Mouse (Mus musculus): ENCODE data around the gene Smim13. TPM values are rescaled to one million over a fixed set of nuclear protein-coding genes. Genes with fewer than 3 reads are reported as not detected.
A peak's percentile ranks its signal among the peaks of the same experiment; 100 is the strongest.

Smim13 gene
- polyA plus RNA-seq, 1 experiment from 2014 or later: 10.0 TPM

DNA sequence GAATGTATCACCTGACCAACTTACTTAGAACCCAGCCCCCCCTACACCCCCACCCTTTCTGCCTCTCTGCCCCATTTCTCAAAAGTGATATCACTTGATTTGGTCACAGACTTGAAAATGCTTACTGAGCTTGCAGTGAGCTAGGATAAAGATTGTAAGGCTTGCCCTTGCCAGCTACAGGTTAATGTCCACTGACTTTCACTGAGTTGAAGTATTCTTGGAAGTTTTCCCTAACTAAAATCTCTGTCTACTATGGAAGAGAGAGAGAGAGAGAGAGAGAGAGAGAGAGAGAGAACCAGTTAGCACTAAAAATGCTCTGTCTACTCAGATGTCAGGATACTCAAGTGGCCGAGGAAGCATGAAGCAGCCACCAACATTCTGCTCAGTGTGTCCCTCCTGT, 30.6 kb upstream of the Smim13 start:
- Histone ChIP-seq H3K4me2 (replicated peaks; ENCODE audit: low read depth, low read length) (peak overlapping the region; percentile 75; the same call in 1 of the 2 replicates), H3K27ac (ENCODE audit: low read length) (no peak overlapping the region), H3K36me3 (ENCODE audit: insufficient read depth, low read length) (no peaks in the 10 kb centered on the region), H3K9me3 (ENCODE audit: low read length) (peaks cover 26% of the 10 kb centered on the region), H3K27me3 (ENCODE audit: insufficient read depth, low read length) (no peaks in the 10 kb centered on the region), H3K9ac (replicated peaks; ENCODE audit: low read length) (no peak overlapping the region), H3K4me1 (ENCODE audit: insufficient read depth, low read length) (0 out of 2 replicates have a peak, but pooled peaks cover 4% of the 10 kb centered on the region), H3K4me3 (ENCODE audit: low read length) (0 out of 2 replicates have a peak overlapping the region, but pooled peaks have one; percentile 62)
- no peak for ATAC-seq (ENCODE audit: low FRiP score, low TSS enrichment)
- 16% methylated on average over 1 of the region's 1 CpGs for WGBS

- Histone ChIP-seq H3K9me3 (ENCODE audit: low read length) (peaks cover 27% of the 10 kb centered on the region), H3K36me3 (ENCODE audit: insufficient read depth, low read length) (no peaks in the 10 kb centered on the region), H3K4me2 (replicated peaks; ENCODE audit: low read depth, low read length) (peak overlapping the region; percentile 75), H3K9ac (replicated peaks; ENCODE audit: low read length) (peak overlapping the region; percentile 65), H3K4me3 (ENCODE audit: low read length) (peak overlapping the region; percentile 62), H3K27me3 (ENCODE audit: insufficient read depth, low read length) (no peaks in the 10 kb centered on the region), H3K4me1 (ENCODE audit: insufficient read depth, low read length) (0 out of 2 replicates have a peak, but pooled peaks cover 4% of the 10 kb centered on the region), H3K27ac (ENCODE audit: low read length) (no peak overlapping the region)
- ATAC-seq (ENCODE audit: low FRiP score, low TSS enrichment): peak; percentile 62
- 2% methylated on average over 38 of the region's 39 CpGs for WGBS
Measured at GRCm38 (mm10) chr13:41219687-41220303, 29.8 kb upstream of the Smim13 start.

- H3K4me2 ChIP-seq (replicated peaks; ENCODE audit: low read depth, low read length): peak within 1 kb of the TSS; percentile 75
- H3K27me3 ChIP-seq (ENCODE audit: insufficient read depth, low read length): no peaks in the 10 kb centered on the region
- H3K4me1 ChIP-seq (ENCODE audit: insufficient read depth, low read length): 0 out of 2 replicates have a peak, but pooled peaks cover 4% of the 10 kb centered on the region
- ATAC-seq (ENCODE audit: low FRiP score, low TSS enrichment): peak; percentile 93
- no peaks in the 10 kb centered on the region for H3K36me3 ChIP-seq (ENCODE audit: insufficient read depth, low read length)
- H3K27ac ChIP-seq (ENCODE audit: low read length): no peak within 1 kb of the TSS
- H3K9me3 ChIP-seq (ENCODE audit: low read length): peaks cover 27% of the 10 kb centered on the region
- H3K4me3 ChIP-seq (ENCODE audit: low read length): peak within 1 kb of the TSS; percentile 62
- H3K9ac ChIP-seq (replicated peaks; ENCODE audit: low read length): peak within 1 kb of the TSS; percentile 65
- WGBS: 3% methylated on average over 48 of the region's 77 CpGs
Measured at GRCm38 (mm10) chr13:41220304-41220834, 29.3 kb upstream of the Smim13 start, which contains the start of gene Elovl2. Gene Elovl2, minus strand, starts transcription at chr13:41220405.

DNA sequence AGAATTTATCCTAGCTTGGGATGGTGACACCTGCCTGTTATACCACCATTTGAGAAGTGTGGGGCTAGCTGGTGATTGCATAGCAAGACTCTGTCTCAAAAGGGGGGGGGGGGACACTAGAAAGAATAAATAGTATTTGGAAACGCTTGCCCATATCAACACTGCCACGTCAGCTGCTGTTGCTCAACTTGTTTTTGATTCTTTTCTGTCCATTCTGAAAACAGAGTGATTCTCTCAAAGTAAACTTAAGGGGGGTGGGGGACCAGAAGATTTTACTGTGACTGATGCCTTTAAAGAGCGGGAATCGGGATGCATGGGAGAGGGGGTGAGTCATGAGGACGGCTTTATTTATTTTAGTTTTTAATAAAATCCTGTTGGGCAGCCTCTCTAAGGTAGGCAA, 23.1 kb upstream of the Smim13 start:
- no peak for ATAC-seq (ENCODE audit: low FRiP score, low TSS enrichment)
- 78% methylated on average over 5 of the region's 5 CpGs for WGBS
- Histone ChIP-seq H3K27me3 (ENCODE audit: insufficient read depth, low read length) (no peaks in the 10 kb centered on the region), H3K9ac (replicated peaks; ENCODE audit: low read length) (no peak overlapping the region), H3K4me3 (ENCODE audit: low read length) (no peak overlapping the region), H3K4me1 (ENCODE audit: insufficient read depth, low read length) (no peaks in the 10 kb centered on the region), H3K4me2 (replicated peaks; ENCODE audit: low read depth, low read length) (no peak overlapping the region), H3K36me3 (ENCODE audit: insufficient read depth, low read length) (no peaks in the 10 kb centered on the region), H3K9me3 (ENCODE audit: low read length) (peaks cover 17% of the 10 kb centered on the region), H3K27ac (ENCODE audit: low read length) (no peak overlapping the region)

DNA sequence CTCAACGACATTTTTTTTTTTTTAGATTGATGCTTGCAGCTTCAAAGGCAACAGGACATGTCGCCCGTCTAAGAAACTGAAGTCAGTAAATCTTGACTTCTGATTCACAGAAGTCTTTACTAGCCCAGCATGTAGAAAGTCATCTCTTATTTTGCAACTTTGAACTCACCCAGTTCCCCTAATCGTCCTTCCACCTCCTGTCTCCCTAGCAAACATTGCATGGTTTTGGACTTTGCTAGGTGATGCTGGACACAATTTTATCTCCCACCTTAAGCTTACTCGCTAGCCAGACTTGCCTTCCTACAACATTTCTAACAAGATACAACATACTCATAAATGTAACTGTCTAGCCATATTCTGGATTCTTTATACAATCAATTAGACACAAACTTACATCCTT, 21.6 kb upstream of the Smim13 start:
- no peak for ATAC-seq (ENCODE audit: low FRiP score, low TSS enrichment)
- H3K9me3 ChIP-seq (ENCODE audit: low read length): peaks cover 5% of the 10 kb centered on the region; the same call in 1 of the 2 replicates
- 85% methylated on average over 5 of the region's 5 CpGs for WGBS
- no peak overlapping the region for H3K27ac ChIP-seq (ENCODE audit: low read length)
- no peaks in the 10 kb centered on the region for H3K4me1 ChIP-seq (ENCODE audit: insufficient read depth, low read length)
- H3K4me3 ChIP-seq (ENCODE audit: low read length): no peak overlapping the region
- no peaks in the 10 kb centered on the region for H3K36me3 ChIP-seq (ENCODE audit: insufficient read depth, low read length)
- no peaks in the 10 kb centered on the region for H3K27me3 ChIP-seq (ENCODE audit: insufficient read depth, low read length)
- no peak overlapping the region for H3K4me2 ChIP-seq (replicated peaks; ENCODE audit: low read depth, low read length)
- H3K9ac ChIP-seq (replicated peaks; ENCODE audit: low read length): no peak overlapping the region

- H3K9me3 ChIP-seq (ENCODE audit: low read length): no peaks in the 10 kb centered on the region
- no peak for ATAC-seq (ENCODE audit: low FRiP score, low TSS enrichment)
- no peak overlapping the region for H3K9ac ChIP-seq (replicated peaks; ENCODE audit: low read length)
- H3K4me2 ChIP-seq (replicated peaks; ENCODE audit: low read depth, low read length): no peak overlapping the region
- no peak overlapping the region for H3K4me3 ChIP-seq (ENCODE audit: low read length)
- 86% methylated on average over 5 of the region's 5 CpGs for WGBS
- no peaks in the 10 kb centered on the region for H3K27me3 ChIP-seq (ENCODE audit: insufficient read depth, low read length)
- no peaks in the 10 kb centered on the region for H3K36me3 ChIP-seq (ENCODE audit: insufficient read depth, low read length)
- no peaks in the 10 kb centered on the region for H3K4me1 ChIP-seq (ENCODE audit: insufficient read depth, low read length)
- no peak overlapping the region for H3K27ac ChIP-seq (ENCODE audit: low read length)
Measured at GRCm38 (mm10) chr13:41230256-41230655, 19.4 kb upstream of the Smim13 start.

DNA sequence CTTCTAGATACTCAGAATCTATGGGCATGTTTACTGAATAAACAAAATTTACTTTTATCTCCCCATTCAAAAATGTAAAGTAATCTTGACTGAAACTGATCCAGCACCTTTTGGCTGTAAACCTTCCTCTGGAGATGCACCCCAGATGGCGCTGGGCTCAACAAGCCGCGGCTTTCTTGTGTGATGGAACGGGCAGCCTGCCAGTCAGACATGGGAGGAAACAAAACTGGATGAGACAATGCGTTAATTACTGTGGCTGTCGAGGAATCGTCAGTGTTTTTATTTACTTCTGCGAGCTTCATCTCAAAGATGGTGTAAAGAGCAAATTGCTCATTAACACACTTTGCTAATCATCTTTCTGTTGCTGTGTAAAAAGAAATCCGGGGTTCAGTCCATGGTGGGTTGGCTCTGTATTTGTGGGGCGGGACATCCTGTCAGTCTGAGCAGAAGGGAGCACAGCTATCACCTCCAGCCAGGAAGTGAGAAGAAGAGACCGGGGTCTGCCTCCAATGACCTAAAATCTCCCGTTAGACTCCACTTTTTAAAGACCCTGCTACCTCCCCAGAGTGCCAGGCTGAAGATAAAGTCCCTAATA, 18.2 kb upstream of the Smim13 start:
- Histone ChIP-seq H3K9ac (replicated peaks; ENCODE audit: low read length) (no peak overlapping the region), H3K27ac (ENCODE audit: low read length) (no peak overlapping the region), H3K27me3 (ENCODE audit: insufficient read depth, low read length) (no peaks in the 10 kb centered on the region), H3K36me3 (ENCODE audit: insufficient read depth, low read length) (no peaks in the 10 kb centered on the region), H3K4me1 (ENCODE audit: insufficient read depth, low read length) (no peaks in the 10 kb centered on the region), H3K4me2 (replicated peaks; ENCODE audit: low read depth, low read length) (no peak overlapping the region), H3K9me3 (ENCODE audit: low read length) (no peaks in the 10 kb centered on the region), H3K4me3 (ENCODE audit: low read length) (no peak overlapping the region)
- 73% methylated on average over 12 of the region's 12 CpGs for WGBS
- ATAC-seq (ENCODE audit: low FRiP score, low TSS enrichment): no peak

DNA sequence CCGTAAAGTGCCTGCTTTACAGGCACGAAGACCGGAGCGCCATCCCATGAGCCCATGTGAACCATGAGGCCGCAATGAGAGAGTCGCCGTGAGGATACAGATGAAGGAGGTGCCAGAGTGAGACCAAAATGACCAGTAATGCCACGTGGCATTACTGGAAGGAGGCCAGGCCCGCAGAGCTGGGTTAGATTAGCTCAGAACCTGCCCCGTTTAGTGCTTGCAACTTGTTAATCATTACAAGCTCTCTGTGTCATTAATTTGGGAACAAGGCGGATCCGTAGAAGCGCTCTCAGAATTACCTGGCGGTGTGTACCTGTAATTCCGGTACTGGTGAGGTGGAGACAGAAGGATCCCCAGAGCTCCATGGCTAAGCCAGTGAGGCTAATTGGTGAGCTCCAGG, 17.4 kb upstream of the Smim13 start:
- H3K4me2 ChIP-seq (replicated peaks; ENCODE audit: low read depth, low read length): no peak overlapping the region
- no peaks in the 10 kb centered on the region for H3K27me3 ChIP-seq (ENCODE audit: insufficient read depth, low read length)
- peak; percentile 86 for ATAC-seq (ENCODE audit: low FRiP score, low TSS enrichment)
- 76% methylated on average over 15 of the region's 15 CpGs for WGBS
- H3K9ac ChIP-seq (replicated peaks; ENCODE audit: low read length): no peak overlapping the region
- no peaks in the 10 kb centered on the region for H3K4me1 ChIP-seq (ENCODE audit: insufficient read depth, low read length)
- no peaks in the 10 kb centered on the region for H3K36me3 ChIP-seq (ENCODE audit: insufficient read depth, low read length)
- H3K4me3 ChIP-seq (ENCODE audit: low read length): no peak overlapping the region
- no peaks in the 10 kb centered on the region for H3K9me3 ChIP-seq (ENCODE audit: low read length)
- H3K27ac ChIP-seq (ENCODE audit: low read length): no peak overlapping the region

GRCm38 (mm10) chr13:41233241-41233640, 16.4 kb upstream of the Smim13 start:
- Histone ChIP-seq H3K4me2 (replicated peaks; ENCODE audit: low read depth, low read length) (no peak overlapping the region), H3K9ac (replicated peaks; ENCODE audit: low read length) (no peak overlapping the region), H3K27me3 (ENCODE audit: insufficient read depth, low read length) (no peaks in the 10 kb centered on the region), H3K4me3 (ENCODE audit: low read length) (no peak overlapping the region), H3K27ac (ENCODE audit: low read length) (no peak overlapping the region), H3K36me3 (ENCODE audit: insufficient read depth, low read length) (no peaks in the 10 kb centered on the region), H3K4me1 (ENCODE audit: insufficient read depth, low read length) (no peaks in the 10 kb centered on the region), H3K9me3 (ENCODE audit: low read length) (no peaks in the 10 kb centered on the region)
- no peak for ATAC-seq (ENCODE audit: low FRiP score, low TSS enrichment)
- WGBS: 84% methylated on average over 7 of the region's 7 CpGs

DNA sequence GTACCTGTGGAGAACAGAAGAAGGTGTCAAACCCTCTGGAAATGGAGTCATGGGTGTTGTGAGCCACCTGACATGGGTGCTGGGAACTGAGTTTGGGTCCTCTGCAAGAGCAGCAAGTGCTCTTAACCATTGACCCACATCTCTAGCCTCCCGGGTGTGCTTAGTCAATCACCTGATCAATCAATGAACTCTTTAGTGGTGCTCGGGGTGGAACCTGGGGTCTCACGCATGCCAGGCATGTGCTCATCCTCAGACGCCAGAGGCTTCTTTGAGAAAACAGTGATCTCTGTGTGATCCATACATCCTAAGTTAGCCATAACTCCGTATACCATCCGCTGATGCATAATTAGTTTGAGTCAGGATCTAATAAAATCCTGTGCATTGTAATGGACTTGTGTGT, 14.5 kb upstream of the Smim13 start:
- Histone ChIP-seq H3K4me2 (replicated peaks; ENCODE audit: low read depth, low read length) (no peak overlapping the region), H3K9me3 (ENCODE audit: low read length) (no peaks in the 10 kb centered on the region), H3K4me1 (ENCODE audit: insufficient read depth, low read length) (no peaks in the 10 kb centered on the region), H3K36me3 (ENCODE audit: insufficient read depth, low read length) (no peaks in the 10 kb centered on the region), H3K27me3 (ENCODE audit: insufficient read depth, low read length) (no peaks in the 10 kb centered on the region; the same call in 1 of the 2 replicates), H3K4me3 (ENCODE audit: low read length) (no peak overlapping the region), H3K27ac (ENCODE audit: low read length) (no peak overlapping the region), H3K9ac (replicated peaks; ENCODE audit: low read length) (no peak overlapping the region)
- no peak for ATAC-seq (ENCODE audit: low FRiP score, low TSS enrichment)
- 88% methylated on average over 6 of the region's 6 CpGs for WGBS
